8 mouse cellular contexts compared by ENCODE assay signal in genomic region chr1:130796967-130797684, GRCm38 (mm10). TPM values are rescaled to one million over a fixed set of nuclear protein-coding genes. Genes with fewer than 3 reads are reported as not detected.
A peak's percentile ranks its signal among the peaks of the same experiment; 100 is the strongest.
DNase-seq lines count a peak whose midpoint lies in the region; ATAC-seq and TF ChIP-seq lines count a peak whose summit lies in the region.

No protein-coding gene starts in this region.

- no peaks in the 10 kb centered on the region for H3K27me3 ChIP-seq in neural tube, embryonic 15.5 days (replicated peaks)
- no peaks in the 10 kb centered on the region for H3K27me3 ChIP-seq in hindbrain, postnatal 0 days (ENCODE audit: insufficient read depth, low read length)

- no peak overlapping the region for H3K9ac ChIP-seq in neural tube, embryonic 15.5 days (replicated peaks)
- no peak overlapping the region for H3K9ac ChIP-seq in hindbrain, postnatal 0 days (replicated peaks; ENCODE audit: low read length)

- DNase-seq in neural tube, embryonic 10.5 days (ENCODE audit: extremely low spot score, low spot score) = peak; percentile 31
- DNase-seq in R1 (ENCODE audit: low read depth, low spot score) = peak; percentile 42
- DNase-seq in cerebellum, postnatal 14 days = peak; percentile 87 to 92
- peak; percentile 52 for DNase-seq in hindbrain, postnatal 0 days (ENCODE audit: low spot score)
- DNase-seq in left cerebral cortex, postnatal 25 days (ENCODE audit: low spot score in 2 of 2) = peak; percentile 30 to 65
- DNase-seq in retina, postnatal 1 day = peak; percentile 54

- no peaks in the 10 kb centered on the region for H3K36me3 ChIP-seq in neural tube, embryonic 15.5 days
- H3K36me3 ChIP-seq in hindbrain, postnatal 0 days (ENCODE audit: insufficient read depth, low read length) = no peaks in the 10 kb centered on the region

- 0 out of 2 replicates have a peak, but pooled peaks cover 2% of the 10 kb centered on the region for H3K9me3 ChIP-seq in neural tube, embryonic 15.5 days (replicated peaks)
- H3K9me3 ChIP-seq in hindbrain, postnatal 0 days (ENCODE audit: low read length) = no peaks in the 10 kb centered on the region

- intact Hi-C loops in left cerebral cortex, postnatal 25 days (cut with DNase I) = loop anchor here (2.0 to 5.0 kb wide), 2 partner anchors 255 to 474 kb away; no protein-coding TSS in a partner anchor

- peak; percentile 69 for TF ChIP-seq CTCF in hindbrain, postnatal 0 days (IDR thresholded peaks at IDR 0.05; ENCODE audit: low read depth)

- no peak overlapping the region for H3K4me2 ChIP-seq in neural tube, embryonic 15.5 days
- no peak overlapping the region for H3K4me2 ChIP-seq in hindbrain, postnatal 0 days (ENCODE audit: low read depth, low read length)

- H3K27ac ChIP-seq in neural tube, embryonic 15.5 days (replicated peaks) = no peak overlapping the region
- no peak overlapping the region for H3K27ac ChIP-seq in hindbrain, postnatal 0 days

- H3K4me3 ChIP-seq in neural tube, embryonic 15.5 days (replicated peaks) = no peak overlapping the region
- no peak overlapping the region for H3K4me3 ChIP-seq in hindbrain, postnatal 0 days (ENCODE audit: low read length)

- H3K4me1 ChIP-seq in neural tube, embryonic 15.5 days = no peaks in the 10 kb centered on the region
- H3K4me1 ChIP-seq in hindbrain, postnatal 0 days (ENCODE audit: insufficient read depth, low read length) = no peaks in the 10 kb centered on the region

- ATAC-seq in neural tube, embryonic 15.5 days (ENCODE audit: low FRiP score) = no peak
- ATAC-seq in hindbrain, postnatal 0 days = peak; percentile 15; the same call in 1 of the 2 replicates
- no peak for ATAC-seq in inflammation-experienced regulatory T-cells, adult 6 months

- 82% methylated on average over 8 of the region's 8 CpGs for WGBS in neural tube, embryonic 15.5 days
- WGBS in hindbrain, postnatal 0 days = 77% methylated on average over 8 of the region's 8 CpGs

RNA-seq across cellular contexts. Expression of gene Fcamr, which starts 3.6 kb away (rescaled TPM):
- not detected in 2 replicates for polyA plus RNA-seq in neural tube, embryonic 15.5 days (2015; fragmentation: Nextera tagmentation; extraction: Ambion mirVana)
- total RNA-seq in hindbrain, postnatal 0 days (2014; rRNA removed) = not detected in 2 replicates
- polyA plus RNA-seq in hindbrain, postnatal 0 days (2015; fragmentation: Nextera tagmentation; extraction: Ambion mirVana) = not detected in 2 replicates
- not detected for total RNA-seq in left cerebral cortex, postnatal 25 days (2021)
- polyA plus RNA-seq in inflammation-experienced regulatory T-cells, adult 6 months (2017; shearing (Covaris generic)) = under 1 TPM in 1 of 3 experiments, not detected in 2; 0.19 TPM

RNA-seq across cellular contexts. Expression of gene Pigr, which starts 29.4 kb away (rescaled TPM):
- 0.04 TPM in 1 of 2 replicates, not detected in the other for polyA plus RNA-seq in neural tube, embryonic 15.5 days (2015; fragmentation: Nextera tagmentation; extraction: Ambion mirVana)
- total RNA-seq in hindbrain, postnatal 0 days (2014; rRNA removed) = not detected in 2 replicates
- not detected in 2 replicates for polyA plus RNA-seq in hindbrain, postnatal 0 days (2015; fragmentation: Nextera tagmentation; extraction: Ambion mirVana)
- total RNA-seq in left cerebral cortex, postnatal 25 days (2021) = not detected
- polyA plus RNA-seq in inflammation-experienced regulatory T-cells, adult 6 months (2017; shearing (Covaris generic)) = under 1 TPM in 1 of 3 experiments, not detected in 2; 0.19 TPM

Comparison
In these comparisons a context has a peak if more than half of its experiments do, and no peak if none do; other contexts are left out.
1. DNase-seq: peak in every context shown above with its lines; median percentile 90 in cerebellum, postnatal 14 days; 54 in retina, postnatal 1 day; 52 in hindbrain, postnatal 0 days; 48 in left cerebral cortex, postnatal 25 days; 42 in R1; 31 in neural tube, embryonic 10.5 days.